19 mouse cellular contexts compared by ENCODE assay signal in genomic region chr12:79313721-79314120, GRCm38 (mm10). TPM values are rescaled to one million over a fixed set of nuclear protein-coding genes. Genes with fewer than 3 reads are reported as not detected.
DNase-seq lines count a peak whose midpoint lies in the region; ATAC-seq and TF ChIP-seq lines count a peak whose summit lies in the region.
"Had no signal": no experiment of that assay in that cellular context is flagged by ENCODE, and none has a peak within 500 bp of the region (broad histone marks: within the 10 kb centered on the region; RNA-seq: fewer than 3 reads in every experiment).

No protein-coding gene starts in this region.

- no peak overlapping the region for H3K27ac ChIP-seq in liver, adult 2 months (replicated peaks; ENCODE audit: insufficient read depth, low read depth, low read length)
- no peak overlapping the region for H3K27ac ChIP-seq in liver, embryonic 12.5 days
- H3K27ac ChIP-seq in intestine, embryonic 15.5 days: no peak overlapping the region
- H3K27ac ChIP-seq in midbrain, embryonic 11.5 days (ENCODE audit: low read depth, low read length): no peak overlapping the region
- H3K27ac ChIP-seq in forebrain, embryonic 11.5 days (ENCODE audit: low read depth, low read length): no peak overlapping the region
- H3K27ac ChIP-seq: embryonic facial prominence, embryonic 10.5 days; forebrain, embryonic 15.5 days; heart, adult 2 months; heart, embryonic 15.5 days; hindbrain, embryonic 13.5 days had no signal

- H3K36me3 ChIP-seq in liver, adult 2 months (ENCODE audit: control insufficient read depth, insufficient read depth, low read length): no peaks in the 10 kb centered on the region
- peaks cover 15% of the 10 kb centered on the region for H3K36me3 ChIP-seq in liver, embryonic 12.5 days
- H3K36me3 ChIP-seq in intestine, embryonic 15.5 days: no peaks in the 10 kb centered on the region
- no peaks in the 10 kb centered on the region for H3K36me3 ChIP-seq in midbrain, embryonic 11.5 days (ENCODE audit: control insufficient read depth, insufficient read depth, low read length)
- no peaks in the 10 kb centered on the region for H3K36me3 ChIP-seq in forebrain, embryonic 11.5 days (ENCODE audit: control insufficient read depth, insufficient read depth, low read length)
- H3K36me3 ChIP-seq: forebrain, embryonic 15.5 days; heart, embryonic 15.5 days; hindbrain, embryonic 13.5 days had no signal

- no peak for TF ChIP-seq POLR2A in liver, adult 2 months (IDR thresholded peaks at IDR 0.05; ENCODE audit: extremely low read depth, insufficient read depth, low read length)

- DNase-seq in liver, adult 2 months (ENCODE audit: extremely low read depth, low read depth, low spot score): peak; percentile 39
- peak; percentile 39 for DNase-seq in large intestine, adult 2 months (ENCODE audit: low read depth, low spot score)
- DNase-seq in midbrain, embryonic 11.5 days (ENCODE audit: low spot score, missing footprints): no peak
- DNase-seq in forebrain, embryonic 11.5 days (ENCODE audit: low spot score): no peak
- DNase-seq: adrenal gland, adult 2 months; adrenal gland, postnatal 36 days; cerebellum, adult 2 months; cerebellum, postnatal 10 days; gastrocnemius, postnatal 36 days; heart, adult 2 months; heart, postnatal 14 days had no signal

- H3K9ac ChIP-seq in liver, adult 2 months (ENCODE audit: low read depth, low read length): no peak overlapping the region
- H3K9ac ChIP-seq in liver, embryonic 12.5 days: no peak overlapping the region
- H3K9ac ChIP-seq in intestine, embryonic 15.5 days: no peak overlapping the region
- H3K9ac ChIP-seq in midbrain, embryonic 11.5 days (ENCODE audit: low read length): no peak overlapping the region
- H3K9ac ChIP-seq in forebrain, embryonic 11.5 days (ENCODE audit: low read length): no peak overlapping the region
- H3K9ac ChIP-seq: forebrain, embryonic 15.5 days; heart, embryonic 15.5 days; hindbrain, embryonic 13.5 days had no signal

- H3K4me2 ChIP-seq in liver, embryonic 12.5 days: no peak overlapping the region
- no peak overlapping the region for H3K4me2 ChIP-seq in intestine, embryonic 15.5 days (replicated peaks)
- H3K4me2 ChIP-seq in midbrain, embryonic 11.5 days: no peak overlapping the region
- no peak overlapping the region for H3K4me2 ChIP-seq in forebrain, embryonic 11.5 days (ENCODE audit: low read depth, low read length, severe bottlenecking)
- H3K4me2 ChIP-seq: forebrain, embryonic 15.5 days; heart, embryonic 11.5 days; heart, embryonic 15.5 days; hindbrain, embryonic 13.5 days had no signal

- no peak for ATAC-seq in liver, embryonic 12.5 days
- peak; percentile 70 for ATAC-seq in intestine, embryonic 15.5 days
- no peak for ATAC-seq in midbrain, embryonic 11.5 days (ENCODE audit: low FRiP score)
- no peak for ATAC-seq in forebrain, embryonic 11.5 days (replicated peaks; ENCODE audit: low FRiP score)
- ATAC-seq: forebrain, embryonic 15.5 days had no signal

- no peaks in the 10 kb centered on the region for H3K79me2 ChIP-seq in liver, adult 2 months (ENCODE audit: control insufficient read depth, insufficient read depth, low read length)

- no peaks in the 10 kb centered on the region for H3K4me1 ChIP-seq in liver, adult 2 months (ENCODE audit: control insufficient read depth, insufficient read depth, low read length)
- H3K4me1 ChIP-seq in liver, embryonic 12.5 days: no peaks in the 10 kb centered on the region
- H3K4me1 ChIP-seq in intestine, embryonic 15.5 days (replicated peaks): no peaks in the 10 kb centered on the region
- H3K4me1 ChIP-seq in midbrain, embryonic 11.5 days (ENCODE audit: control insufficient read depth, insufficient read depth, low read length): no peaks in the 10 kb centered on the region
- H3K4me1 ChIP-seq in forebrain, embryonic 11.5 days (replicated peaks; ENCODE audit: control insufficient read depth, insufficient read depth, low read length): no peaks in the 10 kb centered on the region
- H3K4me1 ChIP-seq: embryonic facial prominence, embryonic 10.5 days; forebrain, embryonic 15.5 days; heart, embryonic 15.5 days; hindbrain, embryonic 13.5 days had no signal

- H3K4me3 ChIP-seq in liver, adult 2 months (ENCODE audit: insufficient read depth, low read depth, low read length): no peak overlapping the region
- H3K4me3 ChIP-seq in liver, embryonic 12.5 days: no peak overlapping the region
- H3K4me3 ChIP-seq in intestine, embryonic 15.5 days (replicated peaks): no peak overlapping the region
- no peak overlapping the region for H3K4me3 ChIP-seq in midbrain, embryonic 11.5 days (ENCODE audit: low read depth, low read length)
- H3K4me3 ChIP-seq in forebrain, embryonic 11.5 days (ENCODE audit: low read depth, low read length): no peak overlapping the region
- H3K4me3 ChIP-seq: embryonic facial prominence, embryonic 10.5 days; forebrain, embryonic 15.5 days; heart, adult 2 months; heart, embryonic 15.5 days; hindbrain, embryonic 13.5 days had no signal

- H3K9me3 ChIP-seq in liver, embryonic 12.5 days (replicated peaks): no peaks in the 10 kb centered on the region
- H3K9me3 ChIP-seq in intestine, embryonic 15.5 days: no peaks in the 10 kb centered on the region
- H3K9me3 ChIP-seq in midbrain, embryonic 11.5 days (ENCODE audit: control insufficient read depth, low read length): no peaks in the 10 kb centered on the region
- no peaks in the 10 kb centered on the region for H3K9me3 ChIP-seq in forebrain, embryonic 11.5 days (ENCODE audit: control insufficient read depth, low read length)
- H3K9me3 ChIP-seq: embryonic facial prominence, embryonic 10.5 days; forebrain, embryonic 15.5 days; heart, embryonic 15.5 days; hindbrain, embryonic 13.5 days had no signal

- no peak for TF ChIP-seq CTCF in liver, adult 2 months (IDR thresholded peaks at IDR 0.05; ENCODE audit: low read depth, low read length)

- no peaks in the 10 kb centered on the region for H3K27me3 ChIP-seq in liver, adult 2 months (ENCODE audit: control insufficient read depth, insufficient read depth, low read length)
- no peaks in the 10 kb centered on the region for H3K27me3 ChIP-seq in liver, embryonic 12.5 days (replicated peaks)
- H3K27me3 ChIP-seq in intestine, embryonic 15.5 days (replicated peaks): no peaks in the 10 kb centered on the region
- H3K27me3 ChIP-seq in midbrain, embryonic 11.5 days (ENCODE audit: control insufficient read depth, insufficient read depth, low read length): no peaks in the 10 kb centered on the region
- H3K27me3 ChIP-seq in forebrain, embryonic 11.5 days (ENCODE audit: control insufficient read depth, insufficient read depth, low read length): no peaks in the 10 kb centered on the region
- H3K27me3 ChIP-seq: CH12.LX; forebrain, embryonic 15.5 days; heart, embryonic 15.5 days; hindbrain, embryonic 13.5 days had no signal

- WGBS in liver, adult 2 months: 56% methylated on average over 4 of the region's 4 CpGs
- 79% methylated on average over 4 of the region's 4 CpGs for WGBS in liver, embryonic 12.5 days (ENCODE audit: insufficient replicate concordance)
- 73% methylated on average over 4 of the region's 4 CpGs for WGBS in intestine, embryonic 15.5 days
- WGBS in large intestine, adult 2 months: 54% methylated on average over 4 of the region's 4 CpGs
- WGBS in midbrain, embryonic 11.5 days: 89% methylated on average over 4 of the region's 4 CpGs
- WGBS in forebrain, embryonic 11.5 days: 84% methylated on average over 4 of the region's 4 CpGs

RNA-seq across cellular contexts. Expression of gene Rad51b, which starts 16.6 kb away (rescaled TPM):
- total RNA-seq in liver, adult 2 months (2014; rRNA removed): 1.7 TPM in 2 replicates
- 0.55 and 0.58 TPM in 2 replicates for polyA plus RNA-seq in liver, adult 2 months (2012; rRNA removed)
- polyA plus RNA-seq in liver, embryonic 12.5 days (2016; fragmentation: Nextera tagmentation; extraction: Ambion mirVana): 5.3 and 7.5 TPM in 2 replicates
- polyA plus RNA-seq in intestine, embryonic 15.5 days (2015; fragmentation: Nextera tagmentation; extraction: Ambion mirVana): 7.8 and 8.4 TPM in 2 replicates
- polyA plus RNA-seq in large intestine, adult 2 months (2012; rRNA removed): 1.3 and 1.7 TPM in 2 replicates
- polyA plus RNA-seq in midbrain, embryonic 11.5 days (2014; fragmentation: Nextera tagmentation; extraction: Ambion mirVana): 6.9 and 8.4 TPM in 2 replicates
- 8.0 and 8.1 TPM in 2 replicates for polyA plus RNA-seq in forebrain, embryonic 11.5 days (2014; fragmentation: Nextera tagmentation; extraction: Ambion mirVana)

RNA-seq across cellular contexts. Expression of gene Zfyve26, which starts 17.6 kb away (rescaled TPM):
- 17.6 and 27.9 TPM in 2 replicates for total RNA-seq in liver, adult 2 months (2014; rRNA removed)
- 15.4 and 20.5 TPM in 2 replicates for polyA plus RNA-seq in liver, adult 2 months (2012; rRNA removed)
- polyA plus RNA-seq in liver, embryonic 12.5 days (2016; fragmentation: Nextera tagmentation; extraction: Ambion mirVana): 10.6 and 11.1 TPM in 2 replicates
- 11.6 and 13.7 TPM in 2 replicates for polyA plus RNA-seq in intestine, embryonic 15.5 days (2015; fragmentation: Nextera tagmentation; extraction: Ambion mirVana)
- 12.5 and 21.0 TPM in 2 replicates for polyA plus RNA-seq in large intestine, adult 2 months (2012; rRNA removed)
- 11.5 and 12.9 TPM in 2 replicates for polyA plus RNA-seq in midbrain, embryonic 11.5 days (2014; fragmentation: Nextera tagmentation; extraction: Ambion mirVana)
- 16.1 and 18.0 TPM in 2 replicates for polyA plus RNA-seq in forebrain, embryonic 11.5 days (2014; fragmentation: Nextera tagmentation; extraction: Ambion mirVana)

Comparison
In these comparisons a context has a peak if more than half of its experiments do, and no peak if none do; other contexts are left out.
1. DNase-seq: peak in liver, adult 2 months (single experiment) and large intestine, adult 2 months (single experiment); none in midbrain, embryonic 11.5 days (single experiment) and forebrain, embryonic 11.5 days (single experiment).